Mouse (Mus musculus): ENCODE measurements around the gene Dzank1. TPM values are rescaled to one million over a fixed set of nuclear protein-coding genes. Genes with fewer than 3 reads are reported as not detected.

Gene Dzank1
- total and polyA plus RNA-seq, 3 experiments: 0.08 to 0.35 TPM; not detected in 1

GRCm38 (mm10) chr2:144446360-144446999 lies 80.7 kb downstream of the Dzank1 start:
- H3K4me3 ChIP-seq (ENCODE audit: control insufficient read depth in 1 of 2, insufficient read depth in 1 of 2, low read depth in 2 of 2, low read length in 2 of 2): no peak overlapping the region
- peak; percentile 11 for DNase-seq (ENCODE audit: low read depth, low spot score)
- no peak overlapping the region for H3K27ac ChIP-seq (ENCODE audit: control insufficient read depth, low read depth, low read length)
- peaks cover 0 to 2% of the 10 kb centered on the region in 2 experiments; a peak in 1 of 4 replicates for H3K4me1 ChIP-seq (ENCODE audit: control insufficient read depth in 1 of 2, insufficient read depth in 2 of 2, low read length in 2 of 2)
- H3K27me3 ChIP-seq (ENCODE audit: control insufficient read depth in 1 of 2, insufficient read depth in 2 of 2, low read length in 2 of 2): peaks cover 0 to 1% of the 10 kb centered on the region in 2 experiments; a peak in 1 of 4 replicates
- peak; percentile 41; the same call in 1 of the 2 replicates for TF ChIP-seq TCF12 (IDR thresholded peaks at IDR 0.05; ENCODE audit: low read depth, low read length)
- no peak for TF ChIP-seq MYC (IDR thresholded peaks at IDR 0.05; ENCODE audit: low read depth, low read length)
- no peak for TF ChIP-seq CHD1 (IDR thresholded peaks at IDR 0.05; ENCODE audit: low read depth, low read length)
- no peaks in the 10 kb centered on the region for H3K9me3 ChIP-seq (replicated peaks; ENCODE audit: insufficient read depth, low read length)
- H3K36me3 ChIP-seq (ENCODE audit: control insufficient read depth in 1 of 2, insufficient read depth in 2 of 2, low read length in 2 of 2): peaks cover 0 to 2% of the 10 kb centered on the region in 2 experiments; a peak in 1 of 4 replicates
- no peaks in the 10 kb centered on the region for H3K79me2 ChIP-seq (ENCODE audit: control insufficient read depth, insufficient read depth, low read length, poor library complexity)
- no peak overlapping the region for H3K9ac ChIP-seq (ENCODE audit: control insufficient read depth, low read depth, low read length, poor library complexity, severe bottlenecking)

GRCm38 (mm10) chr2:144441386-144441915 lies 85.8 kb downstream of the Dzank1 start:
- no peak overlapping the region for H3K9ac ChIP-seq (ENCODE audit: control insufficient read depth, low read depth, low read length, poor library complexity, severe bottlenecking)
- no peaks in the 10 kb centered on the region for H3K36me3 ChIP-seq (ENCODE audit: control insufficient read depth in 1 of 2, insufficient read depth in 2 of 2, low read length in 2 of 2)
- no peak for DNase-seq (ENCODE audit: low read depth, low spot score)
- no peak overlapping the region for H3K27ac ChIP-seq (ENCODE audit: control insufficient read depth, low read depth, low read length)
- TF ChIP-seq TAL1 (IDR thresholded peaks at IDR 0.05; ENCODE audit: low read length): no peak
- TF ChIP-seq EP300 (IDR thresholded peaks at IDR 0.05; ENCODE audit: low read depth in 1 of 2, low read length in 2 of 2): no peak
- TF ChIP-seq GABPA (IDR thresholded peaks at IDR 0.05; ENCODE audit: low read depth, low read length): no peak
- no peak for TF ChIP-seq POLR2AphosphoS5 (IDR thresholded peaks at IDR 0.05; ENCODE audit: borderline replicate concordance, low read depth, low read length)
- no peak for TF ChIP-seq ZKSCAN1 (IDR thresholded peaks at IDR 0.05; ENCODE audit: low read depth, low read length)
- no peak for TF ChIP-seq JUND (IDR thresholded peaks at IDR 0.05; ENCODE audit: low read depth, low read length)
- TF ChIP-seq POLR2AphosphoS2 (IDR thresholded peaks at IDR 0.05; ENCODE audit: low read length): no peak
- no peak for TF ChIP-seq CHD2 (IDR thresholded peaks at IDR 0.05; ENCODE audit: low read length)
- no peak for TF ChIP-seq TBP (IDR thresholded peaks at IDR 0.05; ENCODE audit: low read depth, low read length)
- no peaks in the 10 kb centered on the region for H3K79me2 ChIP-seq (ENCODE audit: control insufficient read depth, insufficient read depth, low read length, poor library complexity)
- H3K27me3 ChIP-seq (ENCODE audit: control insufficient read depth in 1 of 2, insufficient read depth in 2 of 2, low read length in 2 of 2): peaks cover 0 to 1% of the 10 kb centered on the region in 2 experiments; a peak in 2 of 4 replicates
- no peaks in the 10 kb centered on the region for H3K9me3 ChIP-seq (replicated peaks; ENCODE audit: insufficient read depth, low read length)
- peaks cover 0 to 2% of the 10 kb centered on the region in 2 experiments; a peak in 1 of 4 replicates for H3K4me1 ChIP-seq (ENCODE audit: control insufficient read depth in 1 of 2, insufficient read depth in 2 of 2, low read length in 2 of 2)
- H3K4me3 ChIP-seq (ENCODE audit: control insufficient read depth in 1 of 2, insufficient read depth in 1 of 2, low read depth in 2 of 2, low read length in 2 of 2): no peak overlapping the region

GRCm38 (mm10) chr2:144439191-144439700 lies 88.0 kb downstream of the Dzank1 start:
- Histone ChIP-seq H3K9ac (ENCODE audit: control insufficient read depth, low read depth, low read length, poor library complexity, severe bottlenecking) (no peak overlapping the region), H3K27me3 (ENCODE audit: control insufficient read depth in 1 of 2, insufficient read depth in 2 of 2, low read length in 2 of 2) (peaks cover 0 to 1% of the 10 kb centered on the region in 2 experiments; a peak in 2 of 4 replicates), H3K9me3 (replicated peaks; ENCODE audit: insufficient read depth, low read length) (no peaks in the 10 kb centered on the region), H3K79me2 (ENCODE audit: control insufficient read depth, insufficient read depth, low read length, poor library complexity) (no peaks in the 10 kb centered on the region), H3K4me1 (ENCODE audit: control insufficient read depth in 1 of 2, insufficient read depth in 2 of 2, low read length in 2 of 2) (no peaks in the 10 kb centered on the region), H3K27ac (ENCODE audit: control insufficient read depth, low read depth, low read length) (no peak overlapping the region), H3K36me3 (ENCODE audit: control insufficient read depth in 1 of 2, insufficient read depth in 2 of 2, low read length in 2 of 2) (no peaks in the 10 kb centered on the region), H3K4me3 (ENCODE audit: control insufficient read depth in 1 of 2, insufficient read depth in 1 of 2, low read depth in 2 of 2, low read length in 2 of 2) (no peak overlapping the region)
- DNase-seq (ENCODE audit: low read depth, low spot score): no peak
- TF ChIP-seq MYC (IDR thresholded peaks at IDR 0.05; ENCODE audit: low read depth, low read length) (no peak), USF2 (IDR thresholded peaks at IDR 0.05; ENCODE audit: borderline replicate concordance in 1 of 2, insufficient read depth in 1 of 2, low read depth in 1 of 2, low read length in 2 of 2) (no peak), KAT2A (conservative IDR thresholded peaks at IDR 0.05; ENCODE audit: low read depth, low read length) (no peak), MAZ (IDR thresholded peaks at IDR 0.05; ENCODE audit: low read depth, low read length) (no peak), POLR2AphosphoS5 (IDR thresholded peaks at IDR 0.05; ENCODE audit: borderline replicate concordance, low read depth, low read length) (no peak), HCFC1 (IDR thresholded peaks at IDR 0.05; ENCODE audit: low read depth, low read length) (no peak), USF1 (IDR thresholded peaks at IDR 0.05; ENCODE audit: low read depth, low read length) (no peak), GABPA (IDR thresholded peaks at IDR 0.05; ENCODE audit: low read depth, low read length) (no peak), E2F4 (IDR thresholded peaks at IDR 0.05; ENCODE audit: borderline replicate concordance, low read depth, low read length) (no peak), NRF1 (IDR thresholded peaks at IDR 0.05; ENCODE audit: insufficient read depth, low read depth, low read length, poor library complexity, severe bottlenecking) (no peak), ETS1 (IDR thresholded peaks at IDR 0.05; ENCODE audit: low read depth, low read length) (no peak), EP300 (IDR thresholded peaks at IDR 0.05; ENCODE audit: low read depth in 1 of 2, low read length in 2 of 2) (no peak), CTCF (IDR thresholded peaks at IDR 0.05 in 2 of 3, conservative IDR thresholded peaks at IDR 0.05 in 1 of 3; ENCODE audit: control insufficient read depth in 1 of 3, insufficient read depth in 1 of 3, low read depth in 2 of 3, low read length in 3 of 3, poor library complexity in 1 of 3, severe bottlenecking in 1 of 3) (no peak), JUND (IDR thresholded peaks at IDR 0.05; ENCODE audit: low read depth, low read length) (no peak), NELFE (IDR thresholded peaks at IDR 0.05; ENCODE audit: low read depth, low read length) (no peak), MAX (IDR thresholded peaks at IDR 0.05; ENCODE audit: low read length) (no peak), CHD2 (IDR thresholded peaks at IDR 0.05; ENCODE audit: low read length) (no peak)
